Mouse (Mus musculus) gastrocnemius, adult 2 months (tissue): ENCODE data around the gene Nsf. TPM values are rescaled to one million over a fixed set of nuclear protein-coding genes. Genes with fewer than 3 reads are reported as not detected.

Experiments
- DNase-seq: peaks from one replicate; pipeline ENCODE4 v3.0.0; 2022
- H3K27ac ChIP-seq: fragments of 200-600 bp; 2 replicates; pipeline ENCODE4 v1.8.1; 2022; ENCODE audit warnings: mild to moderate bottlenecking
- H3K4me3 ChIP-seq: fragments of 200-600 bp; 2 replicates; pipeline ENCODE4 v1.8.1; 2022; ENCODE audit warnings: mild to moderate bottlenecking, moderate library complexity
- CTCF ChIP-seq: fragments of 200-600 bp; IDR thresholded peaks from 2 replicates; pipeline ENCODE4 v1.8.1; 2022; ENCODE audit warnings: antibody characterized with exemption, mild to moderate bottlenecking, moderate library complexity
- intact Hi-C: fragments of 180-260 bp; cut with DNase I; formaldehyde crosslinking; loops from one replicate; pipeline ENCODE4 v1.15.1; 2025
- total RNA-seq, 2 experiments: library from RNA; stranded (reverse); gene quantifications; 2 replicates each; pipeline ENCODE4 v1.2.3; 2021

Gene Nsf
- total RNA-seq, 2 experiments from 2014 or later = 20.0 to 24.6 TPM

GRCm38 (mm10) chr11:103808771-103809610 is 144.9 kb downstream of the Nsf start:
- H3K4me3 ChIP-seq = peak overlapping the region; percentile 78

GRCm38 (mm10) chr11:103807966-103808365 is 145.9 kb downstream of the Nsf start:
- TF ChIP-seq CTCF = no peak
- intact Hi-C loops = no loop called here
- no peak for DNase-seq
- Histone ChIP-seq H3K27ac (no peak overlapping the region), H3K4me3 (no peak overlapping the region)

More at GRCm38 (mm10) chr11:103808771-103809610, 144.9 kb downstream of the Nsf start:
- no peak for TF ChIP-seq CTCF
- H3K27ac ChIP-seq = no peak overlapping the region
- intact Hi-C loops = no loop called here
- DNase-seq = no peak

GRCm38 (mm10) chr11:103804804-103805203 is 149.1 kb downstream of the Nsf start:
- DNase-seq = no peak
- intact Hi-C loops = no loop called here
- H3K4me3 ChIP-seq = no peak overlapping the region
- no peak overlapping the region for H3K27ac ChIP-seq
- no peak for TF ChIP-seq CTCF

GRCm38 (mm10) chr11:103804126-103804525 is 149.7 kb downstream of the Nsf start:
- DNase-seq = no peak
- Histone ChIP-seq H3K27ac (no peak overlapping the region), H3K4me3 (no peak overlapping the region)
- TF ChIP-seq CTCF = no peak
- intact Hi-C loops = no loop called here

- no peak overlapping the region for H3K4me3 ChIP-seq
- no peak for DNase-seq
- no peak for TF ChIP-seq CTCF
- H3K27ac ChIP-seq = no peak overlapping the region
- intact Hi-C loops = no loop called here
Measured at GRCm38 (mm10) chr11:103801128-103801527, 152.7 kb downstream of the Nsf start.

GRCm38 (mm10) chr11:103789951-103790350 is 163.9 kb downstream of the Nsf start:
- Histone ChIP-seq H3K4me3 (no peak overlapping the region), H3K27ac (no peak overlapping the region)
- DNase-seq = no peak
- TF ChIP-seq CTCF = no peak
- intact Hi-C loops = no loop called here

GRCm38 (mm10) chr11:103780152-103780551 is 173.7 kb downstream of the Nsf start:
- Histone ChIP-seq H3K4me3 (no peak overlapping the region), H3K27ac (no peak overlapping the region)
- intact Hi-C loops = no loop called here
- TF ChIP-seq CTCF = no peak
- no peak for DNase-seq

- DNase-seq = no peak
- Histone ChIP-seq H3K27ac (no peak overlapping the region), H3K4me3 (peak overlapping the region; percentile 55)
- no peak for TF ChIP-seq CTCF
- intact Hi-C loops = no loop called here
Measured at GRCm38 (mm10) chr11:103774228-103774530, 179.7 kb downstream of the Nsf start.

- Histone ChIP-seq H3K27ac (no peak within 1 kb of the TSS), H3K4me3 (peak within 1 kb of the TSS; percentile 55)
- no peak for DNase-seq
- TF ChIP-seq CTCF = no peak
- intact Hi-C loops = no loop called here
Measured at GRCm38 (mm10) chr11:103773387-103774227, 180.2 kb downstream of the Nsf start, which contains the start of gene Wnt3. TSS of gene Wnt3 (plus strand) at chr11:103774150.

- no peak for DNase-seq
- H3K4me3 ChIP-seq = peak overlapping the region; percentile 55
- no peak for TF ChIP-seq CTCF
- intact Hi-C loops = no loop called here
- H3K27ac ChIP-seq = no peak overlapping the region
Measured at GRCm38 (mm10) chr11:103772505-103773386, 181.1 kb downstream of the Nsf start.

Other genes with a start within 250 kb of the Nsf start
- gene Wnt9b, start 204.2 kb downstream of the Nsf start, total RNA-seq = under 1 TPM; 0.05 to 0.06 TPM
- gene Wnt3, start 179.9 kb downstream of the Nsf start, total RNA-seq = under 1 TPM in 1 of 2 experiments, not detected in 1; 0.08 TPM
- gene Arf2, start 12.7 kb upstream of the Nsf start, total RNA-seq = 10 to 100 TPM; 14.3 to 23.3 TPM
- not detected for gene Crhr1, start 178.8 kb upstream of the Nsf start, total RNA-seq
- not detected for gene Sppl2c, start 232.3 kb upstream of the Nsf start, total RNA-seq